Mouse (Mus musculus): Measurements from ENCODE around the gene Colca2. TPM values are rescaled to one million over a fixed set of nuclear protein-coding genes. Genes with fewer than 3 reads are reported as not detected.
A peak's percentile ranks its signal among the peaks of the same experiment; 100 is the strongest.

The Colca2 gene
- polyA plus RNA-seq, 1 experiment from 2014 or later, result 3.5 TPM

- H3K27me3 ChIP-seq, result peaks cover 2% of the 10 kb centered on the region
- POLR2A ChIA-PET, result no interaction called here
- ATAC-seq (no peak), DNase-seq (ENCODE audit: low read depth, low spot score) (no peak)
- CTCF ChIA-PET, result interaction anchor here (1.0 to 1.2 kb wide), 3 partner anchors 10 to 17 kb away, joined by 3 to 4 read pairs (median 3); no protein-coding TSS in a partner anchor
- in situ Hi-C loops (cut with MboI; ENCODE audit: low pct_unique_long_range_greater_than_20kb), result no loop called here
- no peak for TF ChIP-seq CTCF (IDR thresholded peaks at IDR 0.05)
Observed at GRCm38 (mm10) chr9:51310515-51310914, 32.1 kb upstream of the Colca2 start.

GRCm38 (mm10) chr9:51306351-51306750, 28.0 kb upstream of the Colca2 start:
- ChIA-PET CTCF (interaction anchor here (1.0 kb wide), 1 partner anchor 13 kb away, joined by 3 read pairs; no protein-coding TSS in a partner anchor), POLR2A (no interaction called here)
- in situ Hi-C loops (cut with MboI; ENCODE audit: low pct_unique_long_range_greater_than_20kb), result no loop called here
- peaks cover 31% of the 10 kb centered on the region for H3K27me3 ChIP-seq
- DNase-seq (ENCODE audit: low read depth, low spot score) (no peak), ATAC-seq (no peak)
- no peak for TF ChIP-seq CTCF (IDR thresholded peaks at IDR 0.05)

- peaks cover 33% of the 10 kb centered on the region for H3K27me3 ChIP-seq
- no peak for ATAC-seq
- POLR2A ChIA-PET, result no interaction called here
- no peak for TF ChIP-seq CTCF (IDR thresholded peaks at IDR 0.05)
- DNase-seq (ENCODE audit: low read depth, low spot score), result no peak
- CTCF ChIA-PET, result no interaction called here
- in situ Hi-C loops (cut with MboI; ENCODE audit: low pct_unique_long_range_greater_than_20kb), result no loop called here
Observed at GRCm38 (mm10) chr9:51305146-51305545, 26.8 kb upstream of the Colca2 start.

GRCm38 (mm10) chr9:51303980-51304379, 25.6 kb upstream of the Colca2 start:
- TF ChIP-seq CTCF (IDR thresholded peaks at IDR 0.05), result no peak
- no peak for DNase-seq (ENCODE audit: low read depth, low spot score)
- CTCF ChIA-PET, result interaction anchor here (1.2 to 1.5 kb wide), 2 partner anchors 11 to 15 kb away, joined by 3 to 4 read pairs; no protein-coding TSS in a partner anchor
- H3K27me3 ChIP-seq, result peaks cover 31% of the 10 kb centered on the region
- POLR2A ChIA-PET, result no interaction called here
- ATAC-seq, result no peak
- in situ Hi-C loops (cut with MboI; ENCODE audit: low pct_unique_long_range_greater_than_20kb), result no loop called here

- DNase-seq (ENCODE audit: low read depth, low spot score) (no peak), ATAC-seq (no peak)
- POLR2A ChIA-PET, result no interaction called here
- H3K27me3 ChIP-seq, result no peaks in the 10 kb centered on the region
- in situ Hi-C loops (cut with MboI; ENCODE audit: low pct_unique_long_range_greater_than_20kb), result loop anchor here (5.0 to 25.0 kb wide), 3 partner anchors 131 to 481 kb away; no protein-coding TSS in a partner anchor
- TF ChIP-seq CTCF (IDR thresholded peaks at IDR 0.05), result no peak
- CTCF ChIA-PET, result interaction anchor here (0.9 to 3.8 kb wide), 9 partner anchors 9 to 160 kb away, joined by 3 to 27 read pairs (median 5); partner anchors contain the start of genes Colca2 and Gm32742
Observed at GRCm38 (mm10) chr9:51293541-51293940, 15.2 kb upstream of the Colca2 start.

- CTCF ChIA-PET, result interaction anchor here (0.6 to 3.8 kb wide), 14 partner anchors 9 to 446 kb away, joined by 3 to 27 read pairs (median 3); partner anchors contain the start of genes Colca2 and Gm32742
- no peak for ATAC-seq
- no peaks in the 10 kb centered on the region for H3K27me3 ChIP-seq
- in situ Hi-C loops (cut with MboI; ENCODE audit: low pct_unique_long_range_greater_than_20kb), result loop anchor here (5.0 to 25.0 kb wide), 3 partner anchors 130 to 480 kb away; no protein-coding TSS in a partner anchor
- POLR2A ChIA-PET, result no interaction called here
- peak; percentile 77 for TF ChIP-seq CTCF (IDR thresholded peaks at IDR 0.05)
- peak; percentile 33 for DNase-seq (ENCODE audit: low read depth, low spot score)
Observed at GRCm38 (mm10) chr9:51292674-51293073, 14.3 kb upstream of the Colca2 start.

- POLR2A ChIA-PET, result interaction anchor here (0.7 kb wide), 1 partner anchor 128 kb away, joined by 3 read pairs; no protein-coding TSS in a partner anchor
- no peak for TF ChIP-seq CTCF (IDR thresholded peaks at IDR 0.05)
- in situ Hi-C loops (cut with MboI; ENCODE audit: low pct_unique_long_range_greater_than_20kb), result loop anchor here (5.0 to 25.0 kb wide), 3 partner anchors 129 to 479 kb away; no protein-coding TSS in a partner anchor
- DNase-seq (ENCODE audit: low read depth, low spot score), result no peak
- CTCF ChIA-PET, result interaction anchor here (3.0 to 3.8 kb wide), 2 partner anchors 128 to 131 kb away, joined by 15 to 27 read pairs; no protein-coding TSS in a partner anchor
- no peaks in the 10 kb centered on the region for H3K27me3 ChIP-seq
- no peak for ATAC-seq
Observed at GRCm38 (mm10) chr9:51290980-51291379, 12.6 kb upstream of the Colca2 start.

- no peak for DNase-seq (ENCODE audit: low read depth, low spot score)
- peak; percentile 65 for ATAC-seq
- ChIA-PET CTCF (no interaction called here), POLR2A (no interaction called here)
- H3K27me3 ChIP-seq, result no peaks in the 10 kb centered on the region
- in situ Hi-C loops (cut with MboI; ENCODE audit: low pct_unique_long_range_greater_than_20kb), result loop anchor here (25.0 kb wide), 2 partner anchors 249 to 474 kb away; no protein-coding TSS in a partner anchor
- no peak for TF ChIP-seq CTCF (IDR thresholded peaks at IDR 0.05)
Observed at GRCm38 (mm10) chr9:51286079-51286478, 7.7 kb upstream of the Colca2 start.

- in situ Hi-C loops (cut with MboI; ENCODE audit: low pct_unique_long_range_greater_than_20kb), result loop anchor here (25.0 kb wide), 2 partner anchors 241 to 466 kb away; no protein-coding TSS in a partner anchor
- ChIA-PET CTCF (interaction anchor here (1.4 to 2.2 kb wide), 2 partner anchors 15 to 116 kb away, joined by 7 to 9 read pairs; no protein-coding TSS in a partner anchor), POLR2A (interaction anchor here (0.6 to 0.7 kb wide), 2 partner anchors 95 to 830 kb away, joined by 3 to 4 read pairs; no protein-coding TSS in a partner anchor)
- ATAC-seq, result no peak
- TF ChIP-seq CTCF (IDR thresholded peaks at IDR 0.05), result no peak
- DNase-seq (ENCODE audit: low read depth, low spot score), result no peak
- H3K27me3 ChIP-seq, result no peaks in the 10 kb centered on the region
Observed at GRCm38 (mm10) chr9:51277834-51278498, 403 bp downstream of the Colca2 start.

GRCm38 (mm10) chr9:51274678-51275077, 3.7 kb downstream of the Colca2 start:
- in situ Hi-C loops (cut with MboI; ENCODE audit: low pct_unique_long_range_greater_than_20kb), result loop anchor here (25.0 kb wide), 2 partner anchors 237 to 462 kb away; no protein-coding TSS in a partner anchor
- H3K27me3 ChIP-seq, result no peaks in the 10 kb centered on the region
- no peak for TF ChIP-seq CTCF (IDR thresholded peaks at IDR 0.05)
- CTCF ChIA-PET, result interaction anchor here (1.1 to 1.2 kb wide), 2 partner anchors 18 to 27 kb away, joined by 3 to 5 read pairs; no protein-coding TSS in a partner anchor
- ATAC-seq (no peak), DNase-seq (ENCODE audit: low read depth, low spot score) (no peak)
- POLR2A ChIA-PET, result no interaction called here

Measured in Patski (cell line).